Mouse (Mus musculus): Measurements from ENCODE around the gene Minos1. TPM values are rescaled to one million over a fixed set of nuclear protein-coding genes. Genes with fewer than 3 reads are reported as not detected.
A peak's percentile ranks its signal among the peaks of the same experiment; 100 is the strongest.

Minos1 gene
- polyA plus RNA-seq, 1 experiment from 2014 or later, result 286 TPM

DNA sequence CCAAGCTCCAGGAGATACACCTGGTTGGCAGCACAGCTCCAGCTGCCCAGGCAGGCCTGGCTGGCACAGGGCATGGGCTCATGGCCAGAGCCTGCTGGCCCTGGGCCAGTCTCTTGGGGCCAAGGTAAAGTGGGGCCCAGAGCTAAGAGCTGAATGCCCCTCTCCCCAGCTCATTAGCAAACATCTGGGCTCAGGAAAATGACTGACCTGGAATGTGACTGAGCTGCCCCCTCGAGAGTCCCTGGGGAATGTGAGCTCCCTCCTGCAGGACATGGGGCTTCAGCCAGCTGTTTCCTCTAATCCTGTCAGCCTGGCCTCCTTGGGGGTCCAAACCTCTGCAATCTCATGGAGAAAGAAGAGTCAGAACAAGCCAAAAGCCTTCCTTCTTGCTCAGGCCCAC lies 35.5 kb downstream of the Minos1 start:
- in situ Hi-C loops (cut with MboI; ENCODE audit: low pct_unique_long_range_greater_than_20kb), result loop anchor here (10.0 kb wide), 1 partner anchor 49 kb away; no protein-coding TSS in a partner anchor
- DNase-seq (ENCODE audit: low read depth, low spot score) (no peak), ATAC-seq (no peak)
- no peaks in the 10 kb centered on the region for H3K27me3 ChIP-seq
- POLR2A ChIA-PET, result interaction anchor here (1.1 kb wide), 1 partner anchor 12 kb away, joined by 3 read pairs; no protein-coding TSS in a partner anchor
- CTCF ChIA-PET, result interaction anchor here (2.1 kb wide), 1 partner anchor 125 kb away, joined by 5 read pairs; no protein-coding TSS in a partner anchor
- TF ChIP-seq CTCF (IDR thresholded peaks at IDR 0.05), result no peak

DNA sequence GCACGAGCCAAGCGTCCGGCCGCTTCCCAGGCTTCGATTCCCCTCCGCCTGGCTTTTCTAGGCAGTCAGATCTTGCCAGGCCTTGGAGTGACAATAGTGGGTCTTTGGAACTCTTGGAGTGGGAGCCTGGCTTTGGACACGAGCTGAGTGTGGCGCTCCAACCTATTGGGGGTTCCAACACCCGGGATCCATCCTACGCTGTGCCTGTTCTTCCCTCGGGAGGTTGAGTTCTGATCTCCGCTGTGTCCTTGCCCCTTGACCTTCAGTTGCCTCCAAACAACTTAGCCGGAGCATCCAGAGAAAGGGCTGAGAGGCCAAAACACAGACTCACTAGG lies 37.8 kb downstream of the Minos1 start:
- ChIA-PET POLR2A (interaction anchor here (0.7 kb wide), 1 partner anchor 195 kb away, joined by 4 read pairs; no protein-coding TSS in a partner anchor), CTCF (no interaction called here)
- DNase-seq (ENCODE audit: low read depth, low spot score) (no peak), ATAC-seq (no peak)
- in situ Hi-C loops (cut with MboI; ENCODE audit: low pct_unique_long_range_greater_than_20kb), result loop anchor here (5.0 to 10.0 kb wide), 2 partner anchors 52 to 89 kb away; no protein-coding TSS in a partner anchor
- no peak for TF ChIP-seq CTCF (IDR thresholded peaks at IDR 0.05)
- H3K27me3 ChIP-seq, result no peaks in the 10 kb centered on the region

DNA sequence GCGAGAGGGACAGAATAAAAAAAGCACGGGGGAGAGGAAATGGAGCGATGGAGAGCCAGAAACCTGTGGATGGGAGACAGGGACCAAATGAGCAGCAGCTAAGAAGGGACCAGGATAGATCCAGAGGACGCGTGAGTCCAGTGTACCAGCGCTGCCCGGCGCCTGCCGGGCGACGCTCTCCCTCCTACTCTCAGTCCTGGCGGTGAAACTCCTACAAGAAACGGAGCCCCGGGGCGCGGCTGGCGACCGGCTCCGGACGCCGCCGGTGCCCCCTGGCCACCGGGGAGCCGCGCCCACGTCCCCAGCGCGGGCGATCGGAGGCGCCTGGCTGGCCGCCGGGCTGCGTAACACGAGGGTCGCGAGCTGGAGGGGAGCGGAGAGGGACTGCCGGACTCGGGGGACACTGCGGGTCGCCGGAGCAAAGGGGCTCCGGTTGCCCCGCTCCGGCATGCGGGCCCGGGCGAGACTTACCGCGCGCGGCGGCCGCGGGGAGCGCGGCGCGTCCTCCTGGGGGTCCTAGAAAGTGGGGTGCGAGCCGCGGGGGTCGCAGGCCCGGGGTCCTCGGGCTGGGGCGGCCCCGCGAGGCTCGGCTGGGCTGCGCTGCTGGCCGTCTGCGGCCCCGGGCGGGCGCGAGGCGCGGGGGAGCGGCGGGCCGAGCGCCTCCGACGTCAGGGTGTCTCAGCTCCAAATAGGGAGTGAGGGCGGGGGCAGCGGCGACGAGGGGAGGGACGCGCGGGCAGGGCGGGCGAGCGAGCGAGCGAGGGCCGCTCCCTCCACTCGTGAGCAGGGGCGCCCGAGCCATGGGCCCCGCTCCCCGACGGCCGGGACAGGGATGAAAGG lies 38.3 kb downstream of the Minos1 start, which contains the start of gene Nbl1:
Gene Nbl1, minus strand, starts transcription at position 638 of the 840 bp plus-strand sequence.
- H3K27me3 ChIP-seq, result no peaks in the 10 kb centered on the region
- ATAC-seq (peak; percentile 68), DNase-seq (ENCODE audit: low read depth, low spot score) (no peak)
- TF ChIP-seq CTCF (IDR thresholded peaks at IDR 0.05), result no peak
- ChIA-PET POLR2A (interaction anchor here (0.6 to 0.7 kb wide), 2 partner anchors 9 to 195 kb away, joined by 4 read pairs; no protein-coding TSS in a partner anchor), CTCF (no interaction called here)
- in situ Hi-C loops (cut with MboI; ENCODE audit: low pct_unique_long_range_greater_than_20kb), result loop anchor here (5.0 to 10.0 kb wide), 2 partner anchors 52 to 90 kb away; no protein-coding TSS in a partner anchor

- in situ Hi-C loops (cut with MboI; ENCODE audit: low pct_unique_long_range_greater_than_20kb), result loop anchor here (5.0 to 10.0 kb wide), 2 partner anchors 53 to 91 kb away; no protein-coding TSS in a partner anchor
- CTCF ChIA-PET, result no interaction called here
- DNase-seq (ENCODE audit: low read depth, low spot score) (no peak), ATAC-seq (no peak)
- POLR2A ChIA-PET, result no interaction called here
- no peaks in the 10 kb centered on the region for H3K27me3 ChIP-seq
- TF ChIP-seq CTCF (IDR thresholded peaks at IDR 0.05), result no peak
Measured at GRCm38 (mm10) chr4:139091478-139092355, 39.2 kb downstream of the Minos1 start.

DNA sequence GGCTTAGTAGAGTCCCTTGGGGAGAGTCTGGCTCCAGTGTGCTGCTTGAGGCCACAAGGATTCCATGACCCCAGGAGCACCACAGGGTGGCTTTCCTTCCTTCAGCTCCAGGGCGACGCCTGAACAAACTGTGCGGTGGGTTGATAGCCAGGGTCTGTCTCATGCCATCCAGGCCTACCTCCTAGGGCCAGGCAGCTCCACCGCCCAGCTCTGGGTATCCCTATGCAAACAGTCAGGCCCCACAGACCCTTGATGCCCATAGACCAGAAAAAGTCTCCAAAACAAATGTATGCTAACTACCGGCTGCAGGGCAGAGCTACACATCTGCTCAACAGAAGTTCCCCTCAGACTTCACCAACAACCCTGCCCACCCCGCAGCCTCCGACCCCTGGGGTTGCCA lies 39.8 kb downstream of the Minos1 start:
- in situ Hi-C loops (cut with MboI; ENCODE audit: low pct_unique_long_range_greater_than_20kb), result loop anchor here (5.0 to 10.0 kb wide), 2 partner anchors 54 to 91 kb away; no protein-coding TSS in a partner anchor
- ATAC-seq (no peak), DNase-seq (ENCODE audit: low read depth, low spot score) (no peak)
- no peak for TF ChIP-seq CTCF (IDR thresholded peaks at IDR 0.05)
- ChIA-PET POLR2A (interaction anchor here (0.6 to 1.0 kb wide), 2 partner anchors 39 to 197 kb away, joined by 3 read pairs; no protein-coding TSS in a partner anchor), CTCF (no interaction called here)
- H3K27me3 ChIP-seq, result no peaks in the 10 kb centered on the region

DNA sequence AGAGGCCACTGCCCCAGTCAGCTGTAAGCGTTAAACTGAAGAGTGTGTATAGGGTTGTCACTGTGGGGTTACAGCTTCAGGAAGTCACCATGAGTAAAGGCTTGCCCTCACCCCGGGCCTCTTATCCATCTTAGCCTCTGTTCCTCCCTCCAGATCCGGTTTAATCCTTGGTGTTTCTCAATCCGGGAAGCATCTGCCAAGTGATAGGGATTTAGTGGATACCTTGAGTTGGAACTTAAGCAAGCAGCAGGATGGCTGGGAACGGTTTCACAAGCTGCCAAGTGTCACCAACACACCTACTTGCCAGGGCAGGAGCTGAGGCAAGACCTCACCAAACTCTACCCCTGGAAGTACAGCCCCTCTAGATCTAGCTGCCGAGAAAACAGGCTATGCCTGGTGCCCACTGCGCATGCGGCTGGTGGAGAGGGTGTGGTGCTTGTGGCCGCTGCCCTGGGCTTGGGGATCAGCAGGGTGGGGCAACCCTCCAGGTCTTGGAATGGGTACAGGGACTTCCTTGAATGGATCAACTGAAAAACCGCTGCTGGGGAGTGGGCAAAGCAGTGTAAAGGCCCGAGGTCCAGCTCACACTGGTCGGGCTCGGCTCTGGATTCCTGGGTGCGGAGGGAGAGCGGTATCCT lies 40.5 kb downstream of the Minos1 start:
- DNase-seq (ENCODE audit: low read depth, low spot score) (no peak), ATAC-seq (no peak)
- POLR2A ChIA-PET, result interaction anchor here (0.6 to 1.4 kb wide), 3 partner anchors 39 to 197 kb away, joined by 3 to 4 read pairs (median 3); no protein-coding TSS in a partner anchor
- H3K27me3 ChIP-seq, result no peaks in the 10 kb centered on the region
- no peak for TF ChIP-seq CTCF (IDR thresholded peaks at IDR 0.05)
- in situ Hi-C loops (cut with MboI; ENCODE audit: low pct_unique_long_range_greater_than_20kb), result loop anchor here (5.0 to 10.0 kb wide), 2 partner anchors 54 to 92 kb away; no protein-coding TSS in a partner anchor
- CTCF ChIA-PET, result no interaction called here

- in situ Hi-C loops (cut with MboI; ENCODE audit: low pct_unique_long_range_greater_than_20kb), result no loop called here
- no peaks in the 10 kb centered on the region for H3K27me3 ChIP-seq
- DNase-seq (ENCODE audit: low read depth, low spot score) (no peak), ATAC-seq (no peak)
- CTCF ChIA-PET, result interaction anchor here (1.0 to 1.2 kb wide), 2 partner anchors 111 to 130 kb away, joined by 3 read pairs; no protein-coding TSS in a partner anchor
- POLR2A ChIA-PET, result interaction anchor here (1.4 kb wide), 1 partner anchor 102 kb away, joined by 4 read pairs; no protein-coding TSS in a partner anchor
- TF ChIP-seq CTCF (IDR thresholded peaks at IDR 0.05), result no peak
Measured at GRCm38 (mm10) chr4:139088982-139089671, 41.8 kb downstream of the Minos1 start.

GRCm38 (mm10) chr4:139086984-139087383 lies 43.9 kb downstream of the Minos1 start:
- TF ChIP-seq CTCF (IDR thresholded peaks at IDR 0.05), result no peak
- in situ Hi-C loops (cut with MboI; ENCODE audit: low pct_unique_long_range_greater_than_20kb), result no loop called here
- POLR2A ChIA-PET, result no interaction called here

GRCm38 (mm10) chr4:139086037-139086436 lies 44.9 kb downstream of the Minos1 start:
- no peak for ATAC-seq
- DNase-seq (ENCODE audit: low read depth, low spot score), result no peak
- POLR2A ChIA-PET, result no interaction called here
- no peaks in the 10 kb centered on the region for H3K27me3 ChIP-seq
- CTCF ChIA-PET, result interaction anchor here (0.8 to 1.6 kb wide), 5 partner anchors 164 to 225 kb away, joined by 3 to 6 read pairs (median 4); no protein-coding TSS in a partner anchor
- in situ Hi-C loops (cut with MboI; ENCODE audit: low pct_unique_long_range_greater_than_20kb), result no loop called here
- TF ChIP-seq CTCF (IDR thresholded peaks at IDR 0.05), result no peak

More at GRCm38 (mm10) chr4:139086984-139087383, 43.9 kb downstream of the Minos1 start:
- ATAC-seq (no peak), DNase-seq (ENCODE audit: low read depth, low spot score) (no peak)
- no peaks in the 10 kb centered on the region for H3K27me3 ChIP-seq
- CTCF ChIA-PET, result interaction anchor here (1.0 to 1.6 kb wide), 3 partner anchors 164 to 223 kb away, joined by 3 to 6 read pairs (median 3); partner anchors contain the start of genes Akr7a5 and Pqlc2

Measured in Patski (cell line).